Mouse (Mus musculus) kidney, adult 2 months (tissue): ENCODE measurements at regions not wholly inside any gene's neighbourhood (a gene's known extent, or its start where the extent isn't known, plus 50 kb on each side); places are given as distances from the start of the nearest gene placed in this dataset.

Experiments
- CTCF ChIP-seq: fragments of 200-500 bp; conservative IDR thresholded peaks from 2 replicates; pipeline ENCODE4 v1.5.1; 2011; ENCODE audit warnings: low read depth, mild to moderate bottlenecking, control low read depth, low read length, moderate library complexity, mixed read lengths; ENCODE audit not compliant: insufficient read depth, insufficient read length
- POLR2A ChIP-seq: fragments of 200-500 bp; IDR thresholded peaks from one replicate; pipeline ENCODE4 v1.6.1; 2011; ENCODE audit warnings: low read depth, low read length, control low read depth

DNA sequence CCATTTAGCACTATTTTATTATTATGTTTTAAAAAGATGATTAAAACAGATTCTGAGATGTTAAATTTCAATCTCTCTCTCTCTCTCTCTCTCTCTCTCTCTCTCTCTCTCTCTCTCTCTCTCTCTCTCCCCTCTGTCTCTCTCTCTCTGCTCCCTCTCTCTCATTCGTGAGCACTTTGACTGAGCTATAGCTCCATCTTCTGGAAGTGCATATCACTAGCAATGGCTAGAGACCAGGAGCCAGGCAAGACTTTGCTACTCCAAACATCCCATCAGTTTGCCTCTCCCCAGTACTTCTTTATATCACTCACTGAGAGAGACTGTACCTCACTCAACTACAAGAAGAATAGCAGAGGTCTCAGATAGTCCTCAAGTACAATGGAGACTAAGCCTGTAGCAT is 865.0 kb upstream of the Tenm3 start:
- 0 out of 2 replicates have a peak, but pooled peaks have one; percentile 18 for TF ChIP-seq CTCF
- no peak for TF ChIP-seq POLR2A
